Mouse (Mus musculus): Measurements from ENCODE around the gene Mas1. TPM values are rescaled to one million over a fixed set of nuclear protein-coding genes. Genes with fewer than 3 reads are reported as not detected.

Mas1 gene
- total RNA-seq, 2 experiments from 2014 or later, result 14.6 to 16.6 TPM

- intact Hi-C loops (cut with DNase I), result no loop called here
- no peak for DNase-seq (ENCODE audit: extremely low spot score in 1 of 2, low spot score in 2 of 2)
Observed at GRCm38 (mm10) chr17:12881216-12881615, 13.3 kb upstream of the Mas1 start.

- peak; percentile 80 to 86 for DNase-seq (ENCODE audit: extremely low spot score in 1 of 2, low spot score in 2 of 2)
- intact Hi-C loops (cut with DNase I), result no loop called here
Observed at GRCm38 (mm10) chr17:12880178-12880577, 12.2 kb upstream of the Mas1 start.

GRCm38 (mm10) chr17:12875734-12876133 is 7.8 kb upstream of the Mas1 start, which contains the start of gene Mrgprh:
Mrgprh (plus strand) TSS chr17:12876034.
- intact Hi-C loops (cut with DNase I), result loop anchor here (5.0 kb wide), 1 partner anchor 117 kb away; the partner anchor contains the start of gene Wtap
- DNase-seq (ENCODE audit: extremely low spot score in 1 of 2, low spot score in 2 of 2), result no peak

GRCm38 (mm10) chr17:12872275-12873028 is 4.5 kb upstream of the Mas1 start:
- intact Hi-C loops (cut with DNase I), result no loop called here
- peak in 1 of 2 experiments; percentile 27 for DNase-seq (ENCODE audit: extremely low spot score in 1 of 2, low spot score in 2 of 2)

GRCm38 (mm10) chr17:12868640-12869039 is 697 bp upstream of the Mas1 start:
- intact Hi-C loops (cut with DNase I), result no loop called here

GRCm38 (mm10) chr17:12866853-12867252 is 1.1 kb downstream of the Mas1 start:
- intact Hi-C loops (cut with DNase I), result no loop called here
- DNase-seq (ENCODE audit: extremely low spot score in 1 of 2, low spot score in 2 of 2), result no peak

More at GRCm38 (mm10) chr17:12868640-12869039, 697 bp upstream of the Mas1 start:
- no peak for DNase-seq (ENCODE audit: extremely low spot score in 1 of 2, low spot score in 2 of 2)

- intact Hi-C loops (cut with DNase I), result no loop called here
Observed at GRCm38 (mm10) chr17:12865407-12865806, 2.5 kb downstream of the Mas1 start.

GRCm38 (mm10) chr17:12864111-12864510 is 3.8 kb downstream of the Mas1 start:
- intact Hi-C loops (cut with DNase I), result no loop called here
- DNase-seq (ENCODE audit: extremely low spot score in 1 of 2, low spot score in 2 of 2), result no peak

More at GRCm38 (mm10) chr17:12865407-12865806, 2.5 kb downstream of the Mas1 start:
- DNase-seq (ENCODE audit: extremely low spot score in 1 of 2, low spot score in 2 of 2), result no peak

GRCm38 (mm10) chr17:12859006-12859520 is 8.9 kb downstream of the Mas1 start:
- no peak for DNase-seq (ENCODE audit: extremely low spot score in 1 of 2, low spot score in 2 of 2)
- intact Hi-C loops (cut with DNase I), result no loop called here

GRCm38 (mm10) chr17:12858072-12858471 is 9.9 kb downstream of the Mas1 start:
- intact Hi-C loops (cut with DNase I), result no loop called here

GRCm38 (mm10) chr17:12857395-12857794 is 10.5 kb downstream of the Mas1 start:
- intact Hi-C loops (cut with DNase I), result no loop called here
- DNase-seq (ENCODE audit: extremely low spot score in 1 of 2, low spot score in 2 of 2), result no peak

More at GRCm38 (mm10) chr17:12858072-12858471, 9.9 kb downstream of the Mas1 start:
- no peak for DNase-seq (ENCODE audit: extremely low spot score in 1 of 2, low spot score in 2 of 2)

- intact Hi-C loops (cut with DNase I), result no loop called here
- no peak for DNase-seq (ENCODE audit: extremely low spot score in 1 of 2, low spot score in 2 of 2)
Observed at GRCm38 (mm10) chr17:12854386-12854785, 13.6 kb downstream of the Mas1 start.

- DNase-seq (ENCODE audit: extremely low spot score in 1 of 2, low spot score in 2 of 2), result no peak
- intact Hi-C loops (cut with DNase I), result no loop called here
Observed at GRCm38 (mm10) chr17:12853821-12854220, 14.1 kb downstream of the Mas1 start.

GRCm38 (mm10) chr17:12851689-12852088 is 16.3 kb downstream of the Mas1 start:
- intact Hi-C loops (cut with DNase I), result no loop called here

GRCm38 (mm10) chr17:12849778-12850382 is 18.1 kb downstream of the Mas1 start:
- intact Hi-C loops (cut with DNase I), result no loop called here
- DNase-seq (ENCODE audit: extremely low spot score in 1 of 2, low spot score in 2 of 2), result no peak

More at GRCm38 (mm10) chr17:12851689-12852088, 16.3 kb downstream of the Mas1 start:
- no peak for DNase-seq (ENCODE audit: extremely low spot score in 1 of 2, low spot score in 2 of 2)

- peak in 1 of 2 experiments; percentile 22 for DNase-seq (ENCODE audit: extremely low spot score in 1 of 2, low spot score in 2 of 2)
- intact Hi-C loops (cut with DNase I), result no loop called here
Observed at GRCm38 (mm10) chr17:12847736-12848135, 20.2 kb downstream of the Mas1 start.

GRCm38 (mm10) chr17:12846474-12846873 is 21.5 kb downstream of the Mas1 start:
- peak; percentile 45 to 54 for DNase-seq (ENCODE audit: extremely low spot score in 1 of 2, low spot score in 2 of 2)
- intact Hi-C loops (cut with DNase I), result no loop called here

GRCm38 (mm10) chr17:12845862-12846261 is 22.1 kb downstream of the Mas1 start:
- intact Hi-C loops (cut with DNase I), result no loop called here
- no peak for DNase-seq (ENCODE audit: extremely low spot score in 1 of 2, low spot score in 2 of 2)

- DNase-seq (ENCODE audit: extremely low spot score in 1 of 2, low spot score in 2 of 2), result no peak
- intact Hi-C loops (cut with DNase I), result no loop called here
Observed at GRCm38 (mm10) chr17:12844540-12844939, 23.4 kb downstream of the Mas1 start.

- DNase-seq (ENCODE audit: extremely low spot score in 1 of 2, low spot score in 2 of 2), result peak in 1 of 2 experiments; percentile 6
- intact Hi-C loops (cut with DNase I), result no loop called here
Observed at GRCm38 (mm10) chr17:12843826-12844225, 24.1 kb downstream of the Mas1 start.
